Mouse (Mus musculus) testis, adult 2 months (tissue): ENCODE measurements around the gene S100a6. TPM values are rescaled to one million over a fixed set of nuclear protein-coding genes. Genes with fewer than 3 reads are reported as not detected.

ENCODE experiments used
- H3K27ac ChIP-seq: fragments of 200-500 bp; 2 replicates; pipeline ENCODE4 v1.5.1; 2012; ENCODE audit warnings: low read depth, low read length; ENCODE audit not compliant: control insufficient read depth, insufficient read depth
- H3K27me3 ChIP-seq: fragments of 200-500 bp; 2 replicates; pipeline ENCODE4 v1.6.1; 2012; ENCODE audit warnings: mild to moderate bottlenecking, low read length, moderate library complexity; ENCODE audit not compliant: control insufficient read depth, insufficient read depth
- H3K36me3 ChIP-seq: fragments of 200-500 bp; 2 replicates; pipeline ENCODE4 v1.6.1; 2012; ENCODE audit warnings: mild to moderate bottlenecking, low read length; ENCODE audit not compliant: control insufficient read depth, insufficient read depth
- H3K4me1 ChIP-seq: fragments of 200-500 bp; 2 replicates; pipeline ENCODE4 v1.6.1; 2012; ENCODE audit warnings: low read length; ENCODE audit not compliant: control insufficient read depth, insufficient read depth
- H3K4me3 ChIP-seq: fragments of 200-500 bp; 2 replicates; pipeline ENCODE4 v1.5.1; 2012; ENCODE audit warnings: low read depth, mild to moderate bottlenecking, low read length, moderate library complexity, mixed read lengths; ENCODE audit not compliant: control insufficient read depth
- CTCF ChIP-seq: fragments of 200-500 bp; IDR thresholded peaks from 2 replicates; pipeline ENCODE4 v1.5.1; 2012; ENCODE audit warnings: low read depth, mild to moderate bottlenecking, inconsistent platforms, low read length, moderate library complexity; ENCODE audit not compliant: control insufficient read depth, insufficient read depth, insufficient replicate concordance
- POLR2A ChIP-seq: fragments of 200-500 bp; IDR thresholded peaks from 2 replicates; pipeline ENCODE4 v1.6.1; 2012; ENCODE audit warnings: low read depth, mild to moderate bottlenecking, inconsistent platforms, low read length, moderate library complexity; ENCODE audit not compliant: control insufficient read depth
- polyA plus RNA-seq: library from polyadenylated mRNA; depleted of rRNA; stranded (reverse); fragments of >200 nt; gene quantifications from 2 replicates; pipeline ENCODE4 v1.2.3, GENCODE M21; 2012; rRNA removed

The S100a6 gene
- 13.0 and 20.8 TPM in 2 replicates for polyA plus RNA-seq

GRCm38 (mm10) chr3:90612728-90613291 is at the start of gene S100a6:
S100a6 (plus strand) TSS chr3:90612882.
- Histone ChIP-seq H3K4me3 (peak within 1 kb of the TSS; percentile 50), H3K4me1 (peaks cover 3% of the 10 kb centered on the region), H3K27me3 (no peaks in the 10 kb centered on the region), H3K27ac (0 out of 2 replicates have a peak within 1 kb of the TSS, but pooled peaks have one; percentile 0), H3K36me3 (no peaks in the 10 kb centered on the region)
- TF ChIP-seq CTCF (peak; percentile 55; the same call in 1 of the 2 replicates), POLR2A (no peak)

- Histone ChIP-seq H3K4me1 (no peaks in the 10 kb centered on the region), H3K4me3 (no peak overlapping the region), H3K27ac (no peak overlapping the region), H3K36me3 (no peaks in the 10 kb centered on the region), H3K27me3 (no peaks in the 10 kb centered on the region)
- TF ChIP-seq POLR2A (no peak), CTCF (no peak)
Measured at GRCm38 (mm10) chr3:90574691-90575090, 38.0 kb upstream of the S100a6 start.

GRCm38 (mm10) chr3:90575320-90575719 is 37.4 kb upstream of the S100a6 start:
- Histone ChIP-seq H3K4me3 (no peak overlapping the region), H3K27ac (no peak overlapping the region), H3K27me3 (no peaks in the 10 kb centered on the region), H3K4me1 (no peaks in the 10 kb centered on the region), H3K36me3 (no peaks in the 10 kb centered on the region)
- TF ChIP-seq CTCF (no peak), POLR2A (no peak)

- no peaks in the 10 kb centered on the region for H3K27me3 ChIP-seq
- H3K36me3 ChIP-seq: no peaks in the 10 kb centered on the region
- H3K4me3 ChIP-seq: no peak overlapping the region
- no peak for TF ChIP-seq POLR2A
- no peak for TF ChIP-seq CTCF
- H3K4me1 ChIP-seq: no peaks in the 10 kb centered on the region
- H3K27ac ChIP-seq: no peak overlapping the region
Measured at GRCm38 (mm10) chr3:90576351-90577001, 36.2 kb upstream of the S100a6 start.

GRCm38 (mm10) chr3:90579433-90579832 is 33.2 kb upstream of the S100a6 start:
- no peak overlapping the region for H3K4me3 ChIP-seq
- H3K4me1 ChIP-seq: no peaks in the 10 kb centered on the region; the same call in 1 of the 2 replicates
- H3K27me3 ChIP-seq: no peaks in the 10 kb centered on the region
- no peak overlapping the region for H3K27ac ChIP-seq
- TF ChIP-seq CTCF (no peak), POLR2A (no peak)
- no peaks in the 10 kb centered on the region for H3K36me3 ChIP-seq

GRCm38 (mm10) chr3:90581141-90581540 is 31.5 kb upstream of the S100a6 start:
- Histone ChIP-seq H3K27me3 (no peaks in the 10 kb centered on the region), H3K4me1 (peaks cover 3% of the 10 kb centered on the region), H3K27ac (no peak overlapping the region), H3K36me3 (no peaks in the 10 kb centered on the region), H3K4me3 (no peak overlapping the region)
- TF ChIP-seq CTCF: no peak
- TF ChIP-seq POLR2A: no peak

- Histone ChIP-seq H3K4me3 (no peak overlapping the region), H3K4me1 (peaks cover 13% of the 10 kb centered on the region), H3K36me3 (no peaks in the 10 kb centered on the region), H3K27ac (no peak overlapping the region), H3K27me3 (no peaks in the 10 kb centered on the region)
- no peak for TF ChIP-seq POLR2A
- 0 out of 2 replicates have a peak, but pooled peaks have one; percentile 3 for TF ChIP-seq CTCF
Measured at GRCm38 (mm10) chr3:90582156-90582555, 30.5 kb upstream of the S100a6 start.
